In the genomic region with DNA sequence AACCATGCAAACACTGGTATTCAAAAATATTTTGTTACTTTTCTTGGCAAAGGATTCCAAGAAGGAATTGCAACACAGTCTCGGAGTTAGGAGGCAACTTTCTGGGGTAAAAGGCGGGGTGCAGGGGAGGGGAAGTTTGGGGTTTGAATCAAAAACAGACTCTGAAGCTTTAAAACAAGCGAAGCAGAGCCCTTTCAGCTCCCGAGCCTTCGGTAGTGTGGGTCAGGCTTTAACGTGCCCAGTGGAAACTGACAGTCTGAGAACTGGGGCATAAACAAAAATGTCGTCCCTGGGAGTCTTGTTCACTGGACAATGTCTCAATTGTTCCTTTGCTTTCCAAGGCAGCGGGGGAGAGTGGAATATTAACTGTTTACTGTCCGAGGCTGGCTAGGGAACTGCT, we compare ENCODE assay signal across 8 mouse cellular contexts.
A peak's percentile ranks its signal among the peaks of the same experiment; 100 is the strongest.
DNase-seq lines count a peak whose midpoint lies in the region; ATAC-seq lines count a peak whose summit lies in the region.

No protein-coding gene starts in this region.

- no peaks in the 10 kb centered on the region for H3K27me3 ChIP-seq in liver, embryonic 12.5 days (replicated peaks)
- no peaks in the 10 kb centered on the region for H3K27me3 ChIP-seq in liver, embryonic 11.5 days (replicated peaks; ENCODE audit: control insufficient read depth, insufficient read depth, low read length)
- no peaks in the 10 kb centered on the region for H3K27me3 ChIP-seq in embryonic facial prominence, embryonic 14.5 days (replicated peaks; ENCODE audit: control insufficient read depth, insufficient read depth, low read length)
- 0 out of 2 replicates have a peak, but pooled peaks cover 4% of the 10 kb centered on the region for H3K27me3 ChIP-seq in hindbrain, embryonic 13.5 days

- peak overlapping the region; percentile 25; the same call in 1 of the 2 replicates for H3K27ac ChIP-seq in liver, embryonic 12.5 days
- H3K27ac ChIP-seq in liver, embryonic 11.5 days (ENCODE audit: low read depth, low read length), result no peak overlapping the region
- H3K27ac ChIP-seq in embryonic facial prominence, embryonic 14.5 days (replicated peaks; ENCODE audit: low read depth, low read length), result peak overlapping the region; percentile 82
- peak overlapping the region; percentile 76 for H3K27ac ChIP-seq in hindbrain, embryonic 13.5 days

- peaks cover 4% of the 10 kb centered on the region; the same call in 1 of the 2 replicates for H3K36me3 ChIP-seq in liver, embryonic 12.5 days
- H3K36me3 ChIP-seq in liver, embryonic 11.5 days (ENCODE audit: control insufficient read depth, insufficient read depth, low read length), result no peaks in the 10 kb centered on the region
- H3K36me3 ChIP-seq in embryonic facial prominence, embryonic 14.5 days (ENCODE audit: control insufficient read depth, insufficient read depth, low read length), result 0 out of 2 replicates have a peak, but pooled peaks cover 7% of the 10 kb centered on the region
- no peaks in the 10 kb centered on the region for H3K36me3 ChIP-seq in hindbrain, embryonic 13.5 days

- 59% methylated on average over 9 of the region's 9 CpGs for WGBS in liver, embryonic 12.5 days (ENCODE audit: insufficient replicate concordance)
- WGBS in liver, embryonic 11.5 days, result 53% methylated on average over 9 of the region's 9 CpGs
- WGBS in embryonic facial prominence, embryonic 14.5 days, result 10% methylated on average over 9 of the region's 9 CpGs
- WGBS in hindbrain, embryonic 13.5 days, result 2% methylated on average over 9 of the region's 9 CpGs

- no peak overlapping the region for H3K9ac ChIP-seq in liver, embryonic 12.5 days
- no peak overlapping the region for H3K9ac ChIP-seq in liver, embryonic 11.5 days (ENCODE audit: low read depth, low read length)
- no peak overlapping the region for H3K9ac ChIP-seq in embryonic facial prominence, embryonic 14.5 days (ENCODE audit: low read depth, low read length)
- H3K9ac ChIP-seq in hindbrain, embryonic 13.5 days, result 0 out of 2 replicates have a peak overlapping the region, but pooled peaks have one; percentile 19

- no peak overlapping the region for H3K4me3 ChIP-seq in liver, embryonic 12.5 days
- H3K4me3 ChIP-seq in liver, embryonic 11.5 days (ENCODE audit: low read depth, low read length), result no peak overlapping the region
- H3K4me3 ChIP-seq in embryonic facial prominence, embryonic 14.5 days (ENCODE audit: low read depth, low read length), result no peak overlapping the region
- no peak overlapping the region for H3K4me3 ChIP-seq in hindbrain, embryonic 13.5 days

- H3K4me1 ChIP-seq in liver, embryonic 12.5 days, result peaks cover 48% of the 10 kb centered on the region
- peaks cover 35% of the 10 kb centered on the region for H3K4me1 ChIP-seq in liver, embryonic 11.5 days (replicated peaks; ENCODE audit: control insufficient read depth, insufficient read depth, low read length)
- peaks cover 50% of the 10 kb centered on the region for H3K4me1 ChIP-seq in embryonic facial prominence, embryonic 14.5 days (ENCODE audit: control insufficient read depth, insufficient read depth, low read length)
- peaks cover 35% of the 10 kb centered on the region for H3K4me1 ChIP-seq in hindbrain, embryonic 13.5 days (replicated peaks)

- H3K4me2 ChIP-seq in liver, embryonic 12.5 days, result no peak overlapping the region
- no peak overlapping the region for H3K4me2 ChIP-seq in liver, embryonic 11.5 days
- peak overlapping the region; percentile 37 for H3K4me2 ChIP-seq in embryonic facial prominence, embryonic 14.5 days (ENCODE audit: low read depth, low read length)
- peak overlapping the region; percentile 30; the same call in 1 of the 2 replicates for H3K4me2 ChIP-seq in hindbrain, embryonic 13.5 days

- no peak for ATAC-seq in liver, embryonic 12.5 days
- ATAC-seq in liver, embryonic 11.5 days (replicated peaks; ENCODE audit: low FRiP score), result no peak
- ATAC-seq in embryonic facial prominence, embryonic 14.5 days (ENCODE audit: low read depth), result peak; percentile 34
- ATAC-seq in hindbrain, embryonic 13.5 days (ENCODE audit: low FRiP score), result no peak
- no peak for ATAC-seq in megakaryocyte, adult 5-6 weeks (ENCODE audit: poor library complexity, severe bottlenecking)

- DNase-seq in liver, embryonic 11.5 days (ENCODE audit: low spot score), result no peak
- peak; percentile 86 for DNase-seq in embryonic facial prominence, embryonic 14.5 days (ENCODE audit: low spot score)
- DNase-seq in mesoderm, embryonic 11.5 days (ENCODE audit: low read depth, low spot score), result peak; percentile 77
- peak; percentile 45 for DNase-seq in testis, postnatal 14 days (ENCODE audit: low spot score)
- DNase-seq in gastrocnemius, adult 8-10 months (ENCODE audit: low spot score in 2 of 2), result no peak

- no peaks in the 10 kb centered on the region; the same call in 1 of the 2 replicates for H3K9me3 ChIP-seq in liver, embryonic 12.5 days (replicated peaks)
- no peaks in the 10 kb centered on the region; the same call in 1 of the 2 replicates for H3K9me3 ChIP-seq in liver, embryonic 11.5 days (ENCODE audit: control insufficient read depth, low read length)
- H3K9me3 ChIP-seq in embryonic facial prominence, embryonic 14.5 days (ENCODE audit: control insufficient read depth, low read length), result peaks cover 6% of the 10 kb centered on the region
- 0 out of 2 replicates have a peak, but pooled peaks cover 4% of the 10 kb centered on the region for H3K9me3 ChIP-seq in hindbrain, embryonic 13.5 days

Comparison
In these comparisons a context has a peak if more than half of its experiments do, and no peak if none do; other contexts are left out.
1. H3K4me2 ChIP-seq: peak in embryonic facial prominence, embryonic 14.5 days (single experiment) and hindbrain, embryonic 13.5 days (single experiment); none in liver, embryonic 12.5 days (single experiment) and liver, embryonic 11.5 days (single experiment).
2. DNase-seq: peak in embryonic facial prominence, embryonic 14.5 days (single experiment), mesoderm, embryonic 11.5 days (single experiment) and testis, postnatal 14 days (single experiment); none in liver, embryonic 11.5 days (single experiment) and gastrocnemius, adult 8-10 months (0 of 2).